In the genomic region with DNA sequence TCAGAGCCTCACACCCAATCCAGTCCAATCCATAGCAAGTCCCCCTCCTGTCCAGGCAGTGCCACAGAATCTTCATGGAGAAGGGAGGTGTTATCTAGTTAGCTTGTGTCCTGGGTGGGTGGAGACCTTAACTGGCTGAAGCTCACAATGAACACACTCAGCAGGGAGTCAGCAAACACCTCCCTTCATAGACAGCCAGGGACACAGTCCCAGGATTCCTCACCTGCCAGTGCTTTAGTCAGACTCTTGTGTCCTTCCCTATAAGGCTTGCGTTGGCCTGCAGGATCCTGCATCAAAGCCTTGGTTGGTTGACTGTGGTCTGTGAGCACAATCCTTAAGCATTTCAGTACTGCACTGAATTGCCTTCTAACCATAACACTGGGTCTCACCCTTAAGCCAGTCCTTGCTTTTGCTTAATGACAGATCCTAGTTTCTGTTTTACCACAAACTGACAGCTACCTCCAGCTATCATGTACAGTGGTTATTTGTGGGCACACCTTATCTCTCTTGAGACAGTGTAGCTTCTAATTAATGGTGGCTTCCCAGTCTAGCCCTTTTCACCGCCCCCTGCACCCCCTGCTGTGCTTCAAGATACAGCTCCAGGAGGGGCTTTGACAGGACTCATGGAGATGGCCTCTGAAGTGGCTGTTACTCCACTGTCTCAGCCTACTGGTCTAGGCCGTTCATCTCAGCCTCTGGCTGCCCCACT, we compare ENCODE assay signal across 14 mouse cellular contexts. TPM values are rescaled to one million over a fixed set of nuclear protein-coding genes. Genes with fewer than 3 reads are reported as not detected.
DNase-seq lines count a peak whose midpoint lies in the region; ATAC-seq and TF ChIP-seq lines count a peak whose summit lies in the region.
"Had no signal": no experiment of that assay in that cellular context is flagged by ENCODE, and none has a peak within 500 bp of the region (broad histone marks: within the 10 kb centered on the region; RNA-seq: fewer than 3 reads in every experiment).

No protein-coding gene starts in this region.

- no peak for TF ChIP-seq EP300 in ES-Bruce4 (IDR thresholded peaks at IDR 0.05; ENCODE audit: insufficient read depth, low read depth, low read length)

- DNase-seq in heart, postnatal 25 days (ENCODE audit: low spot score): no peak
- DNase-seq in ZHBTc4 (ENCODE audit: low read depth, low spot score): peak; percentile 94
- no peak for DNase-seq in hindbrain, embryonic 14.5 days (ENCODE audit: low spot score)
- no peak for DNase-seq in thymus, postnatal 36 days
- DNase-seq in lung, postnatal 36 days: no peak
- DNase-seq: right cerebral cortex, postnatal 4 days had no signal

- no peak overlapping the region for H3K9ac ChIP-seq in heart, embryonic 11.5 days (ENCODE audit: low read depth, low read length)
- H3K9ac ChIP-seq in ES-Bruce4 (ENCODE audit: low read depth, poor library complexity, severe bottlenecking): no peak overlapping the region
- no peak overlapping the region for H3K9ac ChIP-seq in liver, embryonic 12.5 days
- H3K9ac ChIP-seq in hindbrain, embryonic 14.5 days: no peak overlapping the region
- H3K9ac ChIP-seq: forebrain, embryonic 15.5 days; lung, embryonic 15.5 days had no signal

- peak overlapping the region; percentile 85 for H3K27ac ChIP-seq in heart, embryonic 11.5 days (ENCODE audit: low read depth, low read length)
- peak overlapping the region; percentile 49; the same call in 1 of the 2 replicates for H3K27ac ChIP-seq in ES-Bruce4 (ENCODE audit: insufficient read depth, low read length)
- peak overlapping the region; percentile 86 for H3K27ac ChIP-seq in liver, embryonic 12.5 days
- no peak overlapping the region for H3K27ac ChIP-seq in hindbrain, embryonic 14.5 days
- H3K27ac ChIP-seq: forebrain, embryonic 15.5 days; left cerebral cortex, adult 2 months; lung, embryonic 15.5 days had no signal

- no peaks in the 10 kb centered on the region for H3K36me3 ChIP-seq in heart, embryonic 11.5 days (ENCODE audit: control insufficient read depth, insufficient read depth, low read length)
- no peaks in the 10 kb centered on the region for H3K36me3 ChIP-seq in ES-Bruce4 (ENCODE audit: control insufficient read depth, insufficient read depth, low read length, poor library complexity, severe bottlenecking)
- no peaks in the 10 kb centered on the region for H3K36me3 ChIP-seq in liver, embryonic 12.5 days
- H3K36me3 ChIP-seq in hindbrain, embryonic 14.5 days (replicated peaks; ENCODE audit: control insufficient read depth, insufficient read depth): no peaks in the 10 kb centered on the region
- H3K36me3 ChIP-seq: forebrain, embryonic 15.5 days; lung, embryonic 15.5 days had no signal

- peaks cover 29% of the 10 kb centered on the region for H3K4me1 ChIP-seq in heart, embryonic 11.5 days (ENCODE audit: control insufficient read depth, insufficient read depth, low read length)
- H3K4me1 ChIP-seq in ES-Bruce4 (ENCODE audit: control insufficient read depth, insufficient read depth, low read length): peaks cover 6% of the 10 kb centered on the region
- peaks cover 46% of the 10 kb centered on the region for H3K4me1 ChIP-seq in liver, embryonic 12.5 days
- no peaks in the 10 kb centered on the region for H3K4me1 ChIP-seq in hindbrain, embryonic 14.5 days (replicated peaks; ENCODE audit: control insufficient read depth, insufficient read depth, low read length)

- no peak overlapping the region for H3K4me2 ChIP-seq in heart, embryonic 11.5 days
- H3K4me2 ChIP-seq in liver, embryonic 12.5 days: peak overlapping the region; percentile 52
- no peak overlapping the region for H3K4me2 ChIP-seq in hindbrain, embryonic 14.5 days (replicated peaks)
- H3K4me2 ChIP-seq: forebrain, embryonic 15.5 days; lung, embryonic 15.5 days had no signal

- H3K9me3 ChIP-seq in heart, embryonic 11.5 days (replicated peaks; ENCODE audit: control insufficient read depth, low read length): no peaks in the 10 kb centered on the region
- H3K9me3 ChIP-seq in ES-Bruce4 (replicated peaks; ENCODE audit: control insufficient read depth, insufficient read depth, low read length, poor library complexity, severe bottlenecking): no peaks in the 10 kb centered on the region
- H3K9me3 ChIP-seq in liver, embryonic 12.5 days (replicated peaks): no peaks in the 10 kb centered on the region
- no peaks in the 10 kb centered on the region for H3K9me3 ChIP-seq in hindbrain, embryonic 14.5 days (ENCODE audit: control insufficient read depth, low read length)
- H3K9me3 ChIP-seq: forebrain, embryonic 15.5 days; lung, embryonic 15.5 days had no signal

- WGBS in heart, embryonic 11.5 days (ENCODE audit: insufficient replicate concordance): 25% methylated on average over 3 of the region's 3 CpGs
- 18% methylated on average over 3 of the region's 3 CpGs for WGBS in liver, embryonic 12.5 days (ENCODE audit: insufficient replicate concordance)
- WGBS in hindbrain, embryonic 14.5 days: 62% methylated on average over 3 of the region's 3 CpGs

- H3K4me3 ChIP-seq in heart, embryonic 11.5 days (ENCODE audit: low read depth, low read length): no peak overlapping the region
- no peak overlapping the region for H3K4me3 ChIP-seq in ES-Bruce4 (ENCODE audit: low read depth, low read length)
- no peak overlapping the region for H3K4me3 ChIP-seq in liver, embryonic 12.5 days
- no peak overlapping the region for H3K4me3 ChIP-seq in hindbrain, embryonic 14.5 days (replicated peaks; ENCODE audit: low read length)
- H3K4me3 ChIP-seq: forebrain, embryonic 15.5 days; left cerebral cortex, adult 2 months; lung, embryonic 15.5 days had no signal

- peak; percentile 29; the same call in 1 of the 2 replicates for ATAC-seq in heart, embryonic 11.5 days (replicated peaks; ENCODE audit: insufficient number of reproducible peaks, low FRiP score, low TSS enrichment)
- ATAC-seq in liver, embryonic 12.5 days: peak; percentile 81
- ATAC-seq in hindbrain, embryonic 14.5 days (ENCODE audit: low FRiP score): no peak
- ATAC-seq: forebrain, embryonic 15.5 days; inflammation-experienced regulatory T-cells, adult 6 months had no signal

- no peak for TF ChIP-seq POLR2A in ES-Bruce4 (IDR thresholded peaks at IDR 0.05; ENCODE audit: insufficient read depth, low read length)

- intact Hi-C loops in heart, postnatal 25 days (cut with DNase I): no loop called here

- TF ChIP-seq CTCF in ES-Bruce4 (IDR thresholded peaks at IDR 0.05; ENCODE audit: low read depth, low read length): no peak

- no peaks in the 10 kb centered on the region for H3K27me3 ChIP-seq in heart, embryonic 11.5 days (ENCODE audit: control insufficient read depth, insufficient read depth, low read length)
- H3K27me3 ChIP-seq in ES-Bruce4 (ENCODE audit: control insufficient read depth, insufficient read depth, low read length, poor library complexity, severe bottlenecking): no peaks in the 10 kb centered on the region
- no peaks in the 10 kb centered on the region for H3K27me3 ChIP-seq in liver, embryonic 12.5 days (replicated peaks)
- no peaks in the 10 kb centered on the region for H3K27me3 ChIP-seq in hindbrain, embryonic 14.5 days (ENCODE audit: control insufficient read depth, insufficient read depth, low read length)
- H3K27me3 ChIP-seq: forebrain, embryonic 15.5 days; lung, embryonic 15.5 days had no signal

RNA-seq across cellular contexts. Expression of gene Csrp1, which starts 4.8 kb away (rescaled TPM):
- polyA plus RNA-seq in heart, embryonic 11.5 days (2014; fragmentation: Nextera tagmentation; extraction: Ambion mirVana): 183 and 209 TPM in 2 replicates
- total RNA-seq in heart, postnatal 25 days (2021): 10 to 100 TPM; 48.0 to 56.7 TPM
- polyA plus RNA-seq in ES-Bruce4 (2011; ENCODE audit: insufficient read depth, insufficient read length, low read depth, missing spikeins): 178 and 190 TPM in 2 replicates
- polyA plus RNA-seq in liver, embryonic 12.5 days (2016; fragmentation: Nextera tagmentation; extraction: Ambion mirVana): 56.2 and 60.7 TPM in 2 replicates
- 21.7 and 22.1 TPM in 2 replicates for polyA plus RNA-seq in hindbrain, embryonic 14.5 days (2014; fragmentation: Nextera tagmentation; extraction: Ambion mirVana)

RNA-seq across cellular contexts. Expression of gene Phlda3, which starts 50.9 kb away (rescaled TPM):
- 61.5 and 68.1 TPM in 2 replicates for polyA plus RNA-seq in heart, embryonic 11.5 days (2014; fragmentation: Nextera tagmentation; extraction: Ambion mirVana)
- total RNA-seq in heart, postnatal 25 days (2021): 10 to 100 TPM; 12.9 to 14.6 TPM
- 88.1 and 98.9 TPM in 2 replicates for polyA plus RNA-seq in ES-Bruce4 (2011; ENCODE audit: insufficient read depth, insufficient read length, low read depth, missing spikeins)
- polyA plus RNA-seq in liver, embryonic 12.5 days (2016; fragmentation: Nextera tagmentation; extraction: Ambion mirVana): 11.4 and 11.9 TPM in 2 replicates
- polyA plus RNA-seq in hindbrain, embryonic 14.5 days (2014; fragmentation: Nextera tagmentation; extraction: Ambion mirVana): 38.5 and 38.7 TPM in 2 replicates
- total RNA-seq: hematopoietic stem cell, adult 5-6 weeks had no signal
